ENCODE assay signal across 9 mouse cellular contexts in genomic region chr11:96622782-96623181, GRCm38 (mm10).
DNase-seq lines count a peak whose midpoint lies in the region; ATAC-seq and TF ChIP-seq lines count a peak whose summit lies in the region.
"Had no signal": no experiment of that assay in that cellular context is flagged by ENCODE, and none has a peak within 500 bp of the region (broad histone marks: within the 10 kb centered on the region; RNA-seq: fewer than 3 reads in every experiment).

No protein-coding gene starts in this region.

- no peak overlapping the region for H3K9ac ChIP-seq in hindbrain, embryonic 13.5 days
- no peak overlapping the region for H3K9ac ChIP-seq in liver, embryonic 12.5 days
- H3K9ac ChIP-seq: embryonic facial prominence, embryonic 15.5 days had no signal

- H3K27ac ChIP-seq in hindbrain, embryonic 13.5 days = peak overlapping the region; percentile 59
- H3K27ac ChIP-seq in liver, embryonic 12.5 days = no peak overlapping the region
- no peak overlapping the region for H3K27ac ChIP-seq in small intestine, adult 2 months (ENCODE audit: insufficient read depth, low read depth, low read length)
- H3K27ac ChIP-seq: embryonic facial prominence, embryonic 15.5 days had no signal

- 9% methylated on average over 9 of the region's 9 CpGs for WGBS in hindbrain, embryonic 13.5 days
- WGBS in liver, embryonic 12.5 days (ENCODE audit: insufficient replicate concordance) = 9% methylated on average over 9 of the region's 9 CpGs
- WGBS in small intestine, adult 2 months = 7% methylated on average over 9 of the region's 9 CpGs

- no peaks in the 10 kb centered on the region for H3K9me3 ChIP-seq in hindbrain, embryonic 13.5 days
- H3K9me3 ChIP-seq in liver, embryonic 12.5 days (replicated peaks) = no peaks in the 10 kb centered on the region
- H3K9me3 ChIP-seq: embryonic facial prominence, embryonic 15.5 days had no signal

- H3K4me2 ChIP-seq in hindbrain, embryonic 13.5 days = peak overlapping the region; percentile 23; the same call in 1 of the 2 replicates
- 0 out of 2 replicates have a peak overlapping the region, but pooled peaks have one; percentile 25 for H3K4me2 ChIP-seq in liver, embryonic 12.5 days
- H3K4me2 ChIP-seq: embryonic facial prominence, embryonic 15.5 days had no signal

- 0 out of 2 replicates have a peak, but pooled peaks cover 4% of the 10 kb centered on the region for H3K27me3 ChIP-seq in hindbrain, embryonic 13.5 days
- peaks cover 13% of the 10 kb centered on the region; the same call in 1 of the 2 replicates for H3K27me3 ChIP-seq in liver, embryonic 12.5 days (replicated peaks)
- H3K27me3 ChIP-seq in small intestine, adult 2 months (ENCODE audit: control insufficient read depth, insufficient read depth, low read length) = peaks cover 7% of the 10 kb centered on the region

- no peak overlapping the region for H3K4me3 ChIP-seq in hindbrain, embryonic 13.5 days
- no peak overlapping the region for H3K4me3 ChIP-seq in liver, embryonic 12.5 days
- H3K4me3 ChIP-seq in small intestine, adult 2 months (ENCODE audit: low read depth, low read length) = no peak overlapping the region
- H3K4me3 ChIP-seq: embryonic facial prominence, embryonic 15.5 days had no signal

- H3K4me1 ChIP-seq in hindbrain, embryonic 13.5 days (replicated peaks) = peaks cover 47% of the 10 kb centered on the region
- no peaks in the 10 kb centered on the region for H3K4me1 ChIP-seq in liver, embryonic 12.5 days
- H3K4me1 ChIP-seq in small intestine, adult 2 months (ENCODE audit: control insufficient read depth, insufficient read depth, insufficient read length, low read length) = no peaks in the 10 kb centered on the region; the same call in 1 of the 2 replicates

- no peak for ATAC-seq in hindbrain, embryonic 13.5 days (ENCODE audit: low FRiP score)
- ATAC-seq in liver, embryonic 12.5 days = peak; percentile 8; the same call in 1 of the 2 replicates

- H3K36me3 ChIP-seq in hindbrain, embryonic 13.5 days = no peaks in the 10 kb centered on the region
- H3K36me3 ChIP-seq in liver, embryonic 12.5 days = no peaks in the 10 kb centered on the region
- no peaks in the 10 kb centered on the region for H3K36me3 ChIP-seq in small intestine, adult 2 months (ENCODE audit: control insufficient read depth, insufficient read depth, low read length)
- H3K36me3 ChIP-seq: embryonic facial prominence, embryonic 15.5 days had no signal

- no peak for TF ChIP-seq POLR2A in small intestine, adult 2 months (IDR thresholded peaks at IDR 0.05; ENCODE audit: low read depth, low read length)

- peak; percentile 14 for DNase-seq in ovary, postnatal 36 days (ENCODE audit: low spot score)
- DNase-seq in ovary, postnatal 14 days (ENCODE audit: low spot score) = no peak
- DNase-seq in c-Kit-positive CD71-positive TER-119-negative erythroid progenitor cells, embryonic 14.5 days (ENCODE audit: low read depth) = peak; percentile 7
- DNase-seq in ovary, postnatal 10 days (ENCODE audit: low spot score) = no peak
- no peak for DNase-seq in cerebellum, postnatal 36 days

- TF ChIP-seq CTCF in small intestine, adult 2 months (IDR thresholded peaks at IDR 0.05; ENCODE audit: extremely low read depth, insufficient read length, insufficient replicate concordance, low read depth, low read length) = peak; percentile 54; the same call in 1 of the 2 replicates

Comparison
In these comparisons a context has a peak if more than half of its experiments do, and no peak if none do; other contexts are left out.
1. DNase-seq: peak in ovary, postnatal 36 days (single experiment) and c-Kit-positive CD71-positive TER-119-negative erythroid progenitor cells, embryonic 14.5 days (single experiment); none in ovary, postnatal 14 days (single experiment), ovary, postnatal 10 days (single experiment) and cerebellum, postnatal 36 days (0 of 2).